Mouse (Mus musculus) adrenal gland, adult (tissue): Measurements from ENCODE around the gene Vmn2r85.
A peak's percentile ranks its signal among the peaks of the same experiment; 100 is the strongest.
"Not testable (repeated sequence)": the region's sequence is repeated elsewhere in the genome, so short reads cannot be mapped to it uniquely, and the experiment has no call there.

Source experiments
- DNase-seq, 2 experiments: peaks; one replicate each; pipeline ENCODE4 v3.0.0; 2022 to 2023; ENCODE audit warnings: low spot score in 1 of 2; ENCODE audit not compliant: inconsistent age in 2 of 2

Gene Vmn2r85

GRCm38 (mm10) chr10:130429603-130430002 lies at the start of gene Vmn2r85:
Gene Vmn2r85, minus strand, starts transcription at chr10:130429703.
- DNase-seq: not testable (repeated sequence)

- DNase-seq: peak; percentile 10 to 46
Measured at GRCm38 (mm10) chr10:130470311-130470760, 40.8 kb upstream of the Vmn2r85 start.

- not testable (repeated sequence) for DNase-seq
Measured at GRCm38 (mm10) chr10:130455950-130456349, 26.4 kb upstream of the Vmn2r85 start, which contains the start of gene Vmn2r86. Gene Vmn2r86, minus strand, starts transcription at chr10:130456050.

GRCm38 (mm10) chr10:130444776-130445175 lies 15.3 kb upstream of the Vmn2r85 start:
- no peak for DNase-seq

GRCm38 (mm10) chr10:130434185-130434898 lies 4.8 kb upstream of the Vmn2r85 start:
- peak in 1 of 2 experiments; percentile 44 for DNase-seq

GRCm38 (mm10) chr10:130422368-130422767 lies 7.1 kb downstream of the Vmn2r85 start:
- DNase-seq: not testable (repeated sequence)

GRCm38 (mm10) chr10:130420401-130420800 lies 9.1 kb downstream of the Vmn2r85 start:
- DNase-seq: no peak

- DNase-seq: not testable (repeated sequence)
Measured at GRCm38 (mm10) chr10:130419954-130420353, 9.5 kb downstream of the Vmn2r85 start.

- DNase-seq: not testable (repeated sequence)
Measured at GRCm38 (mm10) chr10:130416352-130416751, 13.2 kb downstream of the Vmn2r85 start.

- DNase-seq: not testable (repeated sequence)
Measured at GRCm38 (mm10) chr10:130412167-130412698, 17.3 kb downstream of the Vmn2r85 start.

- no peak for DNase-seq
Measured at GRCm38 (mm10) chr10:130394232-130394631, 35.3 kb downstream of the Vmn2r85 start, which contains the start of gene Vmn2r84. Gene Vmn2r84, minus strand, starts transcription at chr10:130394332.

GRCm38 (mm10) chr10:130375145-130375544 lies 54.4 kb downstream of the Vmn2r85 start:
- no peak for DNase-seq

- peak; percentile 9 to 38 for DNase-seq
Measured at GRCm38 (mm10) chr10:130372491-130373173, 56.9 kb downstream of the Vmn2r85 start.

- no peak for DNase-seq
Measured at GRCm38 (mm10) chr10:130371644-130372043, 57.9 kb downstream of the Vmn2r85 start.

- DNase-seq: no peak
Measured at GRCm38 (mm10) chr10:130370005-130370682, 59.4 kb downstream of the Vmn2r85 start.

- DNase-seq: no peak
Measured at GRCm38 (mm10) chr10:130368384-130368783, 61.1 kb downstream of the Vmn2r85 start.

GRCm38 (mm10) chr10:130364766-130365165 lies 64.7 kb downstream of the Vmn2r85 start:
- no peak for DNase-seq
